Mouse (Mus musculus) spleen, adult 2 months (tissue): Measurements from ENCODE around the gene Pigl. TPM values are rescaled to one million over a fixed set of nuclear protein-coding genes. Genes with fewer than 3 reads are reported as not detected.
A peak's percentile ranks its signal among the peaks of the same experiment; 100 is the strongest.

Source experiments
- DNase-seq, 2 experiments: peaks; one replicate each; pipeline versions ENCODE4 v3.0.0 to v3.0.0-alpha.2; 2012 to 2021; ENCODE audit warnings: low spot score in 2 of 2, low read depth in 1 of 2
- H3K27ac ChIP-seq: fragments of 200-500 bp; 2 replicates; pipeline ENCODE4 v1.5.1; 2012; ENCODE audit warnings: low read length, inconsistent platforms; ENCODE audit not compliant: insufficient read depth
- H3K27me3 ChIP-seq: fragments of 200-500 bp; 2 replicates; pipeline ENCODE4 v1.6.1; 2012; ENCODE audit warnings: mild to moderate bottlenecking, moderate library complexity, low read length, inconsistent platforms; ENCODE audit not compliant: control insufficient read depth, insufficient read depth
- H3K36me3 ChIP-seq: fragments of 200-500 bp; 2 replicates; pipeline ENCODE4 v1.6.1; 2012; ENCODE audit warnings: mild to moderate bottlenecking, low read length, inconsistent platforms; ENCODE audit not compliant: control insufficient read depth, insufficient read depth
- H3K4me1 ChIP-seq: fragments of 200-500 bp; 2 replicates; pipeline ENCODE4 v1.6.1; 2011; ENCODE audit warnings: inconsistent platforms; ENCODE audit not compliant: control insufficient read depth, insufficient read depth, insufficient read length
- H3K4me3 ChIP-seq: fragments of 200-500 bp; 2 replicates; pipeline ENCODE4 v1.5.1; 2011; ENCODE audit warnings: mild to moderate bottlenecking, inconsistent platforms; ENCODE audit not compliant: insufficient read depth, insufficient read length; ENCODE audit errors: extremely low read depth
- CTCF ChIP-seq: fragments of 200-500 bp; IDR thresholded peaks from 2 replicates; pipeline ENCODE4 v1.5.1; 2011; ENCODE audit warnings: mild to moderate bottlenecking, inconsistent platforms; ENCODE audit not compliant: insufficient read depth, insufficient read length, insufficient replicate concordance; ENCODE audit errors: extremely low read depth
- POLR2A ChIP-seq: fragments of 200-500 bp; IDR thresholded peaks from 2 replicates; pipeline ENCODE4 v1.6.1; 2011; ENCODE audit warnings: low read depth, low read length, inconsistent platforms
- WGBS: fragments of 180-500 bp; shearing (Covaris S2); methylation state at CpG from one replicate; pipeline ENCODE4 v1.1.7; 2018; 5-methylcytosine and 5-hydroxymethylcytosine counted together
- polyA plus RNA-seq: library from polyadenylated mRNA; depleted of rRNA; stranded (reverse); fragments of >200 nt; gene quantifications from 2 replicates; pipeline ENCODE4 v1.2.3, GENCODE M21; 2012

Pigl gene
- polyA plus RNA-seq, 1 experiment, result 4.5 TPM

- DNase-seq, result no peak
- Histone ChIP-seq H3K4me3 (no peak overlapping the region), H3K36me3 (no peaks in the 10 kb centered on the region), H3K27me3 (no peaks in the 10 kb centered on the region), H3K4me1 (no peaks in the 10 kb centered on the region; the same call in 1 of the 2 replicates), H3K27ac (no peak overlapping the region)
- WGBS, result 88% methylated on average over 1 of the region's 1 CpGs
- TF ChIP-seq CTCF (no peak), POLR2A (no peak)
Measured at GRCm38 (mm10) chr11:62486949-62487348, 28.7 kb downstream of the Pigl start.

GRCm38 (mm10) chr11:62487540-62488350 lies 29.5 kb downstream of the Pigl start:
- Histone ChIP-seq H3K27ac (no peak overlapping the region), H3K36me3 (no peaks in the 10 kb centered on the region), H3K27me3 (no peaks in the 10 kb centered on the region), H3K4me3 (no peak overlapping the region), H3K4me1 (peaks cover under 1% of the 10 kb centered on the region; the same call in 1 of the 2 replicates)
- TF ChIP-seq POLR2A (no peak), CTCF (no peak)
- no peak for DNase-seq
- 92% methylated on average over 10 of the region's 10 CpGs for WGBS

DNA sequence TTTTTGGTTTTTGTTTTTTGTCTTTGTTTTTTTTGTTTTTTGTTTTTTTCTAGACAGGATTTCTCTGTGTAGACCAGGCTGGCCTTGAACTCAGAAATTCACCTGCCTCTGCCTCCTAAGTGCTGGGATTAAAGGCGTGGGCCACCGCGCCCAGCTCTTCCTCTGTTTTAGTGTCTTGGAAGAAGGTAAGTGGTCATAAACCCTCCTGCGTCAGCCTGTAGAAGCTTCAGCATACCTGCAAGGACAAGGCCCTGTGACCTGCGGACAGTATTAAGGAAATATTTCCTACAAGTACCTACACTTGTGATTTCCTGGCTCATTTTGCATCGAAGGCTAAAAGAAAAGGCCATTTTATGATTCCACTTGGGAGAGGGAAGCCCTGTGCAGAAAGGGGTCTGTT lies 35.4 kb downstream of the Pigl start:
- H3K27me3 ChIP-seq, result no peaks in the 10 kb centered on the region
- H3K27ac ChIP-seq, result no peak overlapping the region
- WGBS, result 94% methylated on average over 6 of the region's 6 CpGs
- DNase-seq, result no peak
- H3K36me3 ChIP-seq, result no peaks in the 10 kb centered on the region
- H3K4me3 ChIP-seq, result no peak overlapping the region
- peaks cover 10% of the 10 kb centered on the region; the same call in 1 of the 2 replicates for H3K4me1 ChIP-seq
- TF ChIP-seq POLR2A (no peak), CTCF (no peak)

- H3K4me1 ChIP-seq, result peaks cover 10% of the 10 kb centered on the region; the same call in 1 of the 2 replicates
- no peak for TF ChIP-seq CTCF
- TF ChIP-seq POLR2A, result no peak
- peak overlapping the region; percentile 88 for H3K27ac ChIP-seq
- H3K4me3 ChIP-seq, result no peak overlapping the region
- H3K36me3 ChIP-seq, result no peaks in the 10 kb centered on the region
- 15% methylated on average over 6 of the region's 6 CpGs for WGBS
- H3K27me3 ChIP-seq, result no peaks in the 10 kb centered on the region
- peak; percentile 28 to 48 for DNase-seq
Measured at GRCm38 (mm10) chr11:62494754-62495275, 36.6 kb downstream of the Pigl start.

- peaks cover 10% of the 10 kb centered on the region; the same call in 1 of the 2 replicates for H3K4me1 ChIP-seq
- H3K27ac ChIP-seq, result peak overlapping the region; percentile 88
- H3K27me3 ChIP-seq, result no peaks in the 10 kb centered on the region
- TF ChIP-seq CTCF (no peak), POLR2A (no peak)
- WGBS, result 66% methylated on average over 9 of the region's 10 CpGs
- peak in 1 of 2 experiments; percentile 3 for DNase-seq
- H3K36me3 ChIP-seq, result no peaks in the 10 kb centered on the region
- H3K4me3 ChIP-seq, result no peak overlapping the region
Measured at GRCm38 (mm10) chr11:62495276-62495801, 37.1 kb downstream of the Pigl start.

DNA sequence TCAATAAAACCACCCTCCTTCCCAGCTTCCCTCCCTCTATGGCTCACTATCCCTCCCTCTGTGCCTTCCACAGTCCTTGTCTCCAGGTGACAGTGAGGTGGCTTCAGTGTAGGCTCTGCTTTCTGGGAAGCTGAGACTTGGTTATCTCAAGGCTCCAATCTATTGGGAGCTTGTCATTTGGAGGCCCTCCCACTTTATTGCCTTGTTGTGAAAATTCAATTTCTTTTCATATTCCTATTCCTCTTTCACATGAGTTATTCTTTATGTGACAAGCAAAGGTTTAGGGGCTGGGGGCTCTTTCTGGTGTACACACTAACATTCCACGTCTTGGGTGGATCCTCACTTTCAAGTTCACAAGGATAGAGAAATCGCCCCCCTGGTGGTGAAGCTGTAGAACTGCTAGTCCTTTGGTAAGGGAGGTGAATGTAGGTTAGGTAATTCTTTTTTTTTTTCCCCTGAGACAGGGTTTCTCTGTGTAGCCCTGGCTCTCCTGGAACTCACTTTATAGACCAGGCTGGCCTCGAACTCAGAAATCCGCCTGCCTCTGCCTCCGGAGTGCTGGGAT lies 38.0 kb downstream of the Pigl start:
- H3K4me1 ChIP-seq, result peaks cover 10% of the 10 kb centered on the region; the same call in 1 of the 2 replicates
- H3K36me3 ChIP-seq, result no peaks in the 10 kb centered on the region
- peak; percentile 15 to 35 for DNase-seq
- H3K27ac ChIP-seq, result no peak overlapping the region; the same call in 1 of the 2 replicates
- H3K27me3 ChIP-seq, result no peaks in the 10 kb centered on the region
- peak; percentile 43; the same call in 1 of the 2 replicates for TF ChIP-seq CTCF
- no peak for TF ChIP-seq POLR2A
- no peak overlapping the region for H3K4me3 ChIP-seq
- 49% methylated on average over 5 of the region's 5 CpGs for WGBS

DNA sequence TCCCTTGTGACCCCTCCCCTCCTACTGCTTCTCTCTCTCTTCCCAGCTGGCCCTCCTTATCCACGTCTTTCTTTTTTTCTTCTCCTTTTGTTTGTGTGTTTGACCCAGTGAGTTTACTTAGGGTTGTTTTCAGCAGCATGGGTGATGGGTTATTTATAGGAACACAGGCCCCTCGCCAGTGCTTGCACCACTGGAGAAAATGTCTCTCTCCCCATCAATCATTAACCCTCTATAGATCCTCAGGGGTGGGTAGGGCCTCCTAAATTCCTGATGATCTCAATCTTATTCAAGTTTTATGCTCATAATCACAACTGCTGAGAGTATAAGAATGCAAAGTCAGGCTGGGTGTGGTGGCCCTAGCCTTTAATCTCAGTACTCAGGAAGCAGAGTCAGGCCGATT lies 38.9 kb downstream of the Pigl start:
- peaks cover 10% of the 10 kb centered on the region; the same call in 1 of the 2 replicates for H3K4me1 ChIP-seq

More for the DNA sequence above, 38.9 kb downstream of the Pigl start:
- no peak for DNase-seq
- Histone ChIP-seq H3K27ac (no peak overlapping the region), H3K4me3 (no peak overlapping the region), H3K36me3 (no peaks in the 10 kb centered on the region), H3K27me3 (no peaks in the 10 kb centered on the region)
- no peak for TF ChIP-seq CTCF
- TF ChIP-seq POLR2A, result no peak
- WGBS, result 73% methylated on average over 3 of the region's 3 CpGs
